Mouse (Mus musculus) c-Kit-positive CD71-negative TER-119-negative erythroid progenitor cells, embryonic 14.5 days (primary cell): ENCODE data around the gene Selenoi.

Source experiments
- DNase-seq: peaks from one replicate; pipeline ENCODE4 v3.0.0-alpha.2; 2013; ENCODE audit warnings: low read depth

Selenoi gene

GRCm38 (mm10) chr5:30238533-30238932, 6.2 kb downstream of the Selenoi start:
- no peak for DNase-seq

GRCm38 (mm10) chr5:30240552-30240951, 8.2 kb downstream of the Selenoi start:
- no peak for DNase-seq

- no peak for DNase-seq
Observed at GRCm38 (mm10) chr5:30242410-30242809, 10.0 kb downstream of the Selenoi start.

GRCm38 (mm10) chr5:30243741-30244140, 11.4 kb downstream of the Selenoi start:
- no peak for DNase-seq

GRCm38 (mm10) chr5:30245861-30246416, 13.6 kb downstream of the Selenoi start:
- DNase-seq, result no peak

GRCm38 (mm10) chr5:30247666-30248065, 15.3 kb downstream of the Selenoi start:
- no peak for DNase-seq

GRCm38 (mm10) chr5:30255567-30256354, 23.4 kb downstream of the Selenoi start:
- no peak for DNase-seq

- DNase-seq, result no peak
Observed at GRCm38 (mm10) chr5:30258776-30259175, 26.4 kb downstream of the Selenoi start.

- no peak for DNase-seq
Observed at GRCm38 (mm10) chr5:30270571-30271190, 38.3 kb downstream of the Selenoi start.

- no peak for DNase-seq
Observed at GRCm38 (mm10) chr5:30271599-30272281, 39.4 kb downstream of the Selenoi start.

GRCm38 (mm10) chr5:30276361-30276760, 44.0 kb downstream of the Selenoi start:
- DNase-seq, result no peak

GRCm38 (mm10) chr5:30278952-30279351, 46.6 kb downstream of the Selenoi start:
- no peak for DNase-seq

- no peak for DNase-seq
Observed at GRCm38 (mm10) chr5:30279446-30279845, 47.1 kb downstream of the Selenoi start.

GRCm38 (mm10) chr5:30280864-30281263, 48.5 kb downstream of the Selenoi start:
- no peak for DNase-seq

- DNase-seq, result no peak
Observed at GRCm38 (mm10) chr5:30281291-30281732, 48.9 kb downstream of the Selenoi start, which contains the start of gene Drc1. Gene Drc1 (plus strand): TSS chr5:30281388.

- no peak for DNase-seq
Observed at GRCm38 (mm10) chr5:30285944-30286799, 53.8 kb downstream of the Selenoi start.

GRCm38 (mm10) chr5:30287106-30287882, 54.9 kb downstream of the Selenoi start:
- DNase-seq, result no peak
